Mouse (Mus musculus): ENCODE results near the gene Lamc1.

DNA sequence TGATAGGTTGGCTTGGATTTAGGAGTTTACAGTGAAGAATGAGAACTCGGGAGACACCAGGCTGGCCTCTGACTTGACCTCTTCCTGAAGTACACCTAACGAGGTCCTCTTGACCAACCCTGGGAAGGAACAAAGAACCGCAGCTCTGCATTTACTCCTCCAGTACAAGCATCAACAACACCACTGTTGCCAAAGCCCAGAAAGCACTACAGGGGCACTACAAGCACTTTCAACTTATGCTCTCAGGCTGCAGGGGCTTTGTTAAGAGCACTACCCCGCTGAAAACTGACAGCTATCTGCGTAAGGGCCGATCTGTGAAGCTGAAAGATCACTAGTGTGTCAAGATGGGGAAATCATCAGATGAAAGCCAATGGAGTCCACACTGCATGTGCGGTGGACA, 6.4 kb downstream of the Lamc1 start:
- no peak for TF ChIP-seq CTCF (IDR thresholded peaks at IDR 0.05; ENCODE audit: low read depth, low read length)
- no peak for TF ChIP-seq POLR2A (IDR thresholded peaks at IDR 0.05; ENCODE audit: borderline replicate concordance, low read depth, low read length)

Measured in bone marrow macrophage, adult 2 months (primary cell).